Mouse (Mus musculus) embryonic facial prominence, embryonic 14.5 days (tissue): ENCODE results near the gene AC124502.3. TPM values are rescaled to one million over a fixed set of nuclear protein-coding genes. Genes with fewer than 3 reads are reported as not detected.

Experiments
- ATAC-seq: fragments of 200-750 bp; cut with Nextera tagmentation; 2 replicates; pipeline ENCODE4 v1.8.0; 2017; ENCODE audit warnings: low read depth, moderate number of reproducible peaks, moderate TSS enrichment
- DNase-seq: peaks from one replicate; pipeline ENCODE4 v3.0.0-alpha.2; 2015; ENCODE audit warnings: low spot score
- H3K27ac ChIP-seq: fragments of 300-500 bp; sonication (generic); replicated peaks from 2 replicates; pipeline ENCODE4 v1.5.1; 2014; ENCODE audit warnings: low read depth, mild to moderate bottlenecking, low read length, moderate library complexity
- H3K27me3 ChIP-seq: fragments of 300-500 bp; sonication (generic); replicated peaks from 2 replicates; pipeline ENCODE4 v1.6.1; 2014; ENCODE audit warnings: low read length; ENCODE audit not compliant: control insufficient read depth, insufficient read depth
- H3K36me3 ChIP-seq: fragments of 300-500 bp; sonication (generic); 2 replicates; pipeline ENCODE4 v1.6.1; 2014; ENCODE audit warnings: low read length, mixed read lengths; ENCODE audit not compliant: control insufficient read depth, insufficient read depth
- H3K4me1 ChIP-seq: fragments of 300-500 bp; sonication (generic); 2 replicates; pipeline ENCODE4 v1.6.1; 2014; ENCODE audit warnings: antibody characterized with exemption, low read length; ENCODE audit not compliant: control insufficient read depth, insufficient read depth
- H3K4me2 ChIP-seq: fragments of 300-500 bp; sonication (generic); 2 replicates; pipeline ENCODE4 v1.6.1; 2014; ENCODE audit warnings: low read depth, mild to moderate bottlenecking, low read length, moderate library complexity, mixed read lengths
- H3K4me3 ChIP-seq: fragments of 300-500 bp; sonication (generic); 2 replicates; pipeline ENCODE4 v1.5.1; 2014; ENCODE audit warnings: low read depth, mild to moderate bottlenecking, low read length
- H3K9ac ChIP-seq: fragments of 300-500 bp; sonication (generic); 2 replicates; pipeline ENCODE4 v1.6.1; 2014; ENCODE audit warnings: low read depth, mild to moderate bottlenecking, low read length, moderate library complexity, mixed read lengths
- H3K9me3 ChIP-seq: fragments of 300-500 bp; sonication (generic); 2 replicates; pipeline ENCODE4 v1.6.1; 2016; ENCODE audit warnings: low read length; ENCODE audit not compliant: control insufficient read depth
- WGBS: fragments of 180-500 bp; shearing (Covaris S2); extraction: QIAGEN DNeasy Blood & Tissue Kit; methylation state at CpG from one replicate; pipeline ENCODE4 v1.1.7; 2014; 5-methylcytosine and 5-hydroxymethylcytosine counted together
- polyA plus RNA-seq: library from polyadenylated mRNA; unstranded; fragments of >200 nt; fragmentation: Nextera tagmentation; extraction: Ambion mirVana; gene quantifications from 2 replicates; pipeline ENCODE4 v1.2.1, GENCODE M21; 2014

AC124502.3 gene
- polyA plus RNA-seq, 1 experiment from 2014 or later, result 0.51 TPM

DNA sequence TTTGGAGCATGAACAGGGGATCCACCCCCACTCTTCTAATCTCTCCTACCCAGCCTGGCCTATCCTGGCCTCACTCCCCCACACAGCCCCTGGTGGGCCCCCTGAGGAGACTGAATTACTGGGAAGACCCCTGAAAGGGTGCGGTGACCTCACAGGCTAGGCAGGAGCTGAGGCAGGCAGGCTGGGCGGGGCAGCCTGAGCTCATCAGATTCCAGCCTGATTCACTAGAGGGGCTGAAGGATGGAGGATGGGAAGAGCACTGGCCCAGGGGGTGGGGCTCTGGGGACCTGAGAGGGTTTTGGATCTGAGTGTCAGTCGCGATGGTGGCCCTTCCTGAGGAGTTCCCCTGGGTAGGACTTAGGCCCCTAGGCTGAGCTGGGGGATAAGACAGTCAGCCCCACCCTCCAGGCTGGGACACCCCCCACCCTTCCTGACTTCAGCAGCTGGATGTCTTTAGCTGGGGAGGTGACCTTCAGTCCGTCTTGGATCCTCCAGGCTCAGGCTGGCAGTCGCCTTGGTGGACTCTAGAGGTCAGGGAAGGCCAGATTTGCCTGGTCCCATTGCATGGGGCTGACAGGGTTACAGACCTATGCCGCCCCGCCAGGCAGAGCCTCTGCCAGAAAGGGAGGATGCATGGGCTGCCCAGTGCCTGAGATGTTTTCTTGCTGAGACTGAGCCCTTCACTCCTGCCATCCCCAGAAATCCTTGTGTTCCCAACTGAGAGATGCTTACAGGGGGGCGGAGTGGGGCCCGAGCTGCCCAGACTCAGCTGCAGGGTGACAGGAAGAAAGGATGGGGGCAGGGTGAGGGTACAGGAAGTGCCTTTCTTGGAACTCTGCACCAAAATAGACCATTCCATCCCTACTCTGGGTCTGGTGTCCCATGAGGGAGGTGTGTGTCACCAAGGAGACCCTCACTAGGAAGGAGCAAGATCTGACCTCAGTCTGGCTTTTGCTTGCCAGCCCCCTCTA is 20.4 kb downstream of the AC124502.3 start:
- no peaks in the 10 kb centered on the region for H3K9me3 ChIP-seq
- no peak for DNase-seq
- no peak overlapping the region for H3K9ac ChIP-seq
- H3K36me3 ChIP-seq, result no peaks in the 10 kb centered on the region
- H3K27me3 ChIP-seq, result 0 out of 2 replicates have a peak, but pooled peaks cover under 1% of the 10 kb centered on the region
- peaks cover 32% of the 10 kb centered on the region for H3K4me1 ChIP-seq
- H3K4me3 ChIP-seq, result no peak overlapping the region
- peak; percentile 19; the same call in 1 of the 2 replicates for ATAC-seq
- H3K27ac ChIP-seq, result peak overlapping the region; percentile 54
- H3K4me2 ChIP-seq, result peak overlapping the region; percentile 7; the same call in 1 of the 2 replicates
- WGBS, result 24% methylated on average over 9 of the region's 10 CpGs

DNA sequence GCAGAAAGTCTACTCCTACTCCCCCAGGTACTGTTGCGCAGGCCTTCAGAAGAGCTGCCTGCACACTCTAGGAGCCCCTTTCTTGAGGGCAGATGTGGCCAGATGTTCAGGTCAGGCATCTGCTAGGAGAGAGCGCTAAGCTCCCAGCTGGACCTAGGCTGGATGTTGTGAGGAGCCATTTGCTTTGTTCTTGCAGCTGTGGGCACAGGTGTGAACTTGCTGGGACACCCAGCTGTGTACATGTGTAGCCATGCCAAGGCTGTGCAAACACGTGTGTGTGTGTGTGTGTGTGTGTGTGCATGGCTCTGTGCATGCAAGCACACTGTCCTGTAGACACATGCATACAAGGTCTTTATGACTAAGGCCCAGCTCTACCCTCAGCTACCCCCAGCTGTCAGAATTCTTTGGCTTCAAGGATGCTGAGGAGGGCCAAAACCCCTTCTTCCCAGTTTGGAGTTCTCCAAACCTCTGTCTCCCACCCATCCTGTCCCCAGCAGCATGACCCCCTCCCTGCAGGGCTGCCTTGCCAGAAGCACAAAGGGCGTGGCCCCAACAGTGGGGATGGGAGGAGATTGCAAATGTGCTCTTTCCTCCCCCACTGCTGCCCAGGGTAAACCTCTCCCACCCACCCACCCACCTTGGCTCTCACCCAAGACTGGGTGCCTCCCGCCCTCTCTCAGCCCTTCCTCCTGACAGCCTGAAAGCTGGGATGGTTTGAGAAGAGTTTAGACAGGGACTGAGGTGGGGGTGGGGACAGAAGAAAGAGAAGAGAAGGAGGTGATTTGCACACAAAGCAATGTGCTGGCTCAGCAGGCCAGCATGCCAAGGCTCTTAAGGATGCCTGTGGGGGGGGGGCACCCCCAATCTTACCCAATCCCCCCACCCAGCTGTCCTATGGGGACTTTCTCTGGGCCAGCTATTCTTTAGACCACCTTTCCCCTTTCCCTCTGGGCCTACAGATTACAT is 22.0 kb downstream of the AC124502.3 start:
- H3K4me2 ChIP-seq, result no peak overlapping the region
- no peaks in the 10 kb centered on the region for H3K36me3 ChIP-seq
- H3K27ac ChIP-seq, result peak overlapping the region; percentile 52
- H3K9me3 ChIP-seq, result no peaks in the 10 kb centered on the region
- DNase-seq (peak; percentile 73), ATAC-seq (peak; percentile 19)
- H3K4me3 ChIP-seq, result no peak overlapping the region
- H3K4me1 ChIP-seq, result peaks cover 38% of the 10 kb centered on the region
- no peak overlapping the region for H3K9ac ChIP-seq
- 31% methylated on average over 5 of the region's 5 CpGs for WGBS
- H3K27me3 ChIP-seq, result no peaks in the 10 kb centered on the region

DNA sequence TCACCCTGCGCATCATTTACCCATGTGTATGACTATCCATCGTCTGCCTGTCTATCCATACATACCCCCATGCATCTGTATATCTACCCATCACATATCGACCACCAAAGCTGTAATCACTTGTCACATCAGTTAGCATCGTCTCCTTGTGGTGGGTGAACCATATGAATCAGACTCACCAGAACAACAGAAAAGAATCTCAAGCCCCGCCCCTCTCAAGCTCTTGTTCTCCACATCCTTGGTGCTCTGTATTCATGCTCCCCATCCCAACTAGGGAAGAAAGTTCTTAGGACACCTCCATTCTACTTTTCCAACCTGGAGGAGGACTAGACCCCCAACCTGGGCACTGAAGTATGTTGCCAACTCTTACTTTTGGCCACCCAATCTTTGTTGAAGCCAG is 23.4 kb downstream of the AC124502.3 start:
- no peak for ATAC-seq
- Histone ChIP-seq H3K27me3 (no peaks in the 10 kb centered on the region), H3K4me3 (no peak overlapping the region), H3K4me2 (no peak overlapping the region), H3K27ac (no peak overlapping the region), H3K9me3 (no peaks in the 10 kb centered on the region), H3K4me1 (peaks cover 42% of the 10 kb centered on the region), H3K9ac (no peak overlapping the region), H3K36me3 (no peaks in the 10 kb centered on the region)
- WGBS, result 85% methylated on average over 5 of the region's 5 CpGs
- no peak for DNase-seq

DNA sequence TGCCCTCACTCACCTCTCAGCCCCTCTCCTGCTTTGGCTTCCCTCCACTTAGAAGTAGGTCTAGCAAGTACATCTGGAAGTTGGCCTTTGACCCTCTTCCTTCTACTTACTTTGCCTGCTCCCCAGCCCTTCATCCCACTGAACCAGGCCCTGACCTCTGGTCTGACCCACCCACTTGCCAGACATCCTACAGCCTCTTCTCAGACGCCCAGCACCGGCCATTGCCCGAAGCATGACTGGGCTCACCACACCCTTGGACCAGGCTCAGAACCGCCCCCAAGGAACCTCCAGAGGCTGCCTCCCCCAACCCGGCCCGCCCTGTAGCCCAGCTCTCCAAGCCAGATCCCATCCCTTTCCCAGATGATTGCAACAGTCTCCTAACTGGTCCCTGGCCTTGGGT is 23.8 kb downstream of the AC124502.3 start:
- ATAC-seq (no peak), DNase-seq (no peak)
- peaks cover 46% of the 10 kb centered on the region for H3K4me1 ChIP-seq
- no peaks in the 10 kb centered on the region for H3K27me3 ChIP-seq
- no peak overlapping the region for H3K4me2 ChIP-seq
- H3K27ac ChIP-seq, result no peak overlapping the region
- no peaks in the 10 kb centered on the region for H3K36me3 ChIP-seq
- no peaks in the 10 kb centered on the region for H3K9me3 ChIP-seq
- 44% methylated on average over 6 of the region's 6 CpGs for WGBS
- no peak overlapping the region for H3K9ac ChIP-seq
- H3K4me3 ChIP-seq, result no peak overlapping the region

DNA sequence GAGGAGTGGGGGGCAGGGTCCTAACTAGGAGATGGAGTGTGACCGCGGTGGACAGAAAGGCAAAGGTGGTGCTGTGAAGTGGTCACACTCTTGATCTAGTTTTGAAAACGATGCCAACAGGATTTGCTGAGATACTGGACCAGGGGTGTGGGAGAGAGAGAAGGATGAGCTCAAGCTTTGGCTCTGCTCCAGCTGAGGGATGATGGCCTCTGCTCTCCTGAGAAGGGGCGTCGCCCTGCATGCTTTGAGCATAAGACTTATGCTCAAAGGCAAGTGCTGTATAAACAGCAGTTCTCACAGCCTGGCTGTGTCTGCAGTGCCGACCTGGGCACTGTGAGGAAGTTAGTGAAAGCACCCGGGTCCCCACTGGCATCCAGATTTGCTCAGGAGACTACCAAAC is 26.4 kb downstream of the AC124502.3 start:
- Histone ChIP-seq H3K27me3 (no peaks in the 10 kb centered on the region; the same call in 1 of the 2 replicates), H3K9ac (no peak overlapping the region), H3K4me2 (no peak overlapping the region), H3K9me3 (no peaks in the 10 kb centered on the region), H3K4me1 (peaks cover 47% of the 10 kb centered on the region), H3K36me3 (no peaks in the 10 kb centered on the region), H3K4me3 (no peak overlapping the region), H3K27ac (no peak overlapping the region)
- DNase-seq (peak; percentile 75), ATAC-seq (no peak)
- WGBS, result 50% methylated on average over 7 of the region's 7 CpGs

DNA sequence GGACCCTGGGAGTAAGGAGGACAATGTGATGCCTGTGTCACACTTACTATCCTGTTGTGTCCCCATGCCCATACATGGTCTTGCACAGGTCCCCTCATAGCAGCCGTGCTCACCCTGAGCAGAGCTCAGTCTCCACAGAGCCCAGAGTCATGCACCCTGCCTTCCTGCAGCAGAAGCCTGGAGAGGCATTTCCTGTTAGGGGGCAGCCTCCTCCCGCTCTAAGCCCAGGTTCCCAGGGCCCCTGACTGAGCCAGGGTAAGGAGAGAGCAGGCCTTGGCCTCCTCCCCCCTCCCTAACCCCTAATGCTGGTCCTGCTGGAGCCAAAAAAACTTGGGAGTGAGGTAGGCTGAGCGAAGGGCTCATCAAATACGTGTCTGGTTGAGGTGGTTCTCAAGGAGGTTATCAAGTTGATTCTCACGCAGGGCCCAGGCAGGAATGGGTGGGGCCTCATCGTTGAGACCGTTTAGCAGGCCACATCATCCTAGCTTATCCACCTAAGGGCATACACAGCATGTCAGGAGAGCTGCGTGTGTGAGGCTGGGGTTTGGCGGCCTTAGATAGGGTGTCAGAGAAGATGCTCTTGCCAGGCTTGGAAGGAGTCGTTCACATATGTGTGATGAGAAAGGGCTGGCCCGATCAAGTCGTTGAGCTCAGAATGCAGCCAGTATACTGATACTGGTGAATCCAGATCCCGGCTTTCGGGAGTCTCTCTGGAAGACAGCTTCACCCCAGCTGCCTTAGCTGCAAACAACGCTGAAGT is 28.5 kb downstream of the AC124502.3 start:
- DNase-seq, result no peak
- no peaks in the 10 kb centered on the region for H3K36me3 ChIP-seq
- peak overlapping the region; percentile 77 for H3K4me2 ChIP-seq
- H3K4me3 ChIP-seq, result peak overlapping the region; percentile 60
- no peaks in the 10 kb centered on the region; the same call in 1 of the 2 replicates for H3K27me3 ChIP-seq
- H3K4me1 ChIP-seq, result peaks cover 38% of the 10 kb centered on the region
- H3K9me3 ChIP-seq, result no peaks in the 10 kb centered on the region
- ATAC-seq, result no peak
- H3K9ac ChIP-seq, result peak overlapping the region; percentile 83
- peak overlapping the region; percentile 88 for H3K27ac ChIP-seq
- WGBS, result 4% methylated on average over 15 of the region's 15 CpGs

DNA sequence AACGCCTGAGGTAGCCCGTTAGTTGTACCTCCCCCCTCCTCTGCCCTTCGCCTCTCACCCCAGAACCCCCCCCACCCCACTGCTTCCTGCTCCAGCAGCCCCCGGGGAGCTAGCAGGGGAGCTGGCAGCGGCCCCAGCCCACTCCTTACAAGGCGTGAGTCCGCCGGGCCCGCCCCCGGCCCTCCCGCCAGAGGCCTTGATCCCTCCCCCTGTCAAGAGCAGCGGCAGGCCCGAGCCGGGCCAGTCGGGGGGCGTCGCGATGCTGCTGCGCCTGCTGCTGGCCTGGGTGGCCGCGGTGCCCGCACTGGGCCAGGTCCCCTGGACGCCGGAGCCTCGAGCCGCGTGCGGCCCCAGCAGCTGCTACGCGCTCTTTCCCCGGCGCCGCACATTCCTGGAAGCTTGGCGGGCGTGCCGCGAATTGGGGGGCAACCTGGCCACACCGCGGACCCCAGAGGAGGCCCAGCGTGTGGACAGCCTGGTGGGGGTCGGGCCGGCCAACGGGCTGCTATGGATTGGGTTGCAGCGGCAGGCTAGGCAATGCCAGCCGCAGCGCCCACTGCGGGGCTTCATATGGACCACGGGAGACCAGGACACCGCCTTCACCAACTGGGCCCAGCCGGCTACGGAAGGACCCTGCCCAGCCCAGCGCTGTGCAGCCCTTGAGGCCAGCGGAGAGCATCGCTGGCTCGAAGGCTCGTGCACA is 29.3 kb downstream of the AC124502.3 start, which contains the start of gene Cd248:
Gene Cd248, plus strand, starts transcription at position 212 of the 703 bp plus-strand sequence.
- H3K9ac ChIP-seq, result peak within 1 kb of the TSS; percentile 83
- no peaks in the 10 kb centered on the region for H3K36me3 ChIP-seq
- H3K27ac ChIP-seq, result peak within 1 kb of the TSS; percentile 88
- peak; percentile 96 for DNase-seq
- 0% methylated on average over 15 of the region's 56 CpGs for WGBS
- peak within 1 kb of the TSS; percentile 77 for H3K4me2 ChIP-seq
- H3K4me3 ChIP-seq, result peak within 1 kb of the TSS; percentile 60
- peaks cover 45% of the 10 kb centered on the region for H3K4me1 ChIP-seq
- peak; percentile 56 for ATAC-seq
- H3K9me3 ChIP-seq, result no peaks in the 10 kb centered on the region
- no peaks in the 10 kb centered on the region; the same call in 1 of the 2 replicates for H3K27me3 ChIP-seq
